Mouse (Mus musculus) midbrain, embryonic 15.5 days (tissue): Measurements from ENCODE around the gene Vmp1. TPM values are rescaled to one million over a fixed set of nuclear protein-coding genes. Genes with fewer than 3 reads are reported as not detected.

Experiments
- ATAC-seq: fragments of 200-750 bp; cut with Nextera tagmentation; replicated peaks from 2 replicates; pipeline ENCODE4 v1.8.0; 2017; ENCODE audit warnings: moderate TSS enrichment
- H3K27ac ChIP-seq: fragments of 300-500 bp; sonication (generic); 2 replicates; pipeline ENCODE4 v1.5.1; 2015; ENCODE audit warnings: mild to moderate bottlenecking, inconsistent platforms
- H3K27me3 ChIP-seq: fragments of 300-500 bp; sonication (generic); replicated peaks from 2 replicates; pipeline ENCODE4 v1.6.1; 2015; ENCODE audit warnings: inconsistent platforms
- H3K36me3 ChIP-seq: fragments of 300-500 bp; sonication (generic); replicated peaks from 2 replicates; pipeline ENCODE4 v1.6.1; 2015; ENCODE audit warnings: inconsistent platforms
- H3K4me1 ChIP-seq: fragments of 300-500 bp; sonication (generic); 2 replicates; pipeline ENCODE4 v1.6.1; 2015; ENCODE audit warnings: inconsistent platforms
- H3K4me2 ChIP-seq: fragments of 300-500 bp; sonication (generic); 2 replicates; pipeline ENCODE4 v1.6.1; 2015; ENCODE audit warnings: inconsistent platforms, mild to moderate bottlenecking, moderate library complexity
- H3K4me3 ChIP-seq: fragments of 300-500 bp; sonication (generic); 2 replicates; pipeline ENCODE4 v1.5.1; 2015; ENCODE audit warnings: mild to moderate bottlenecking, inconsistent platforms
- H3K9ac ChIP-seq: fragments of 300-500 bp; sonication (generic); 2 replicates; pipeline ENCODE4 v1.6.1; 2015; ENCODE audit warnings: mild to moderate bottlenecking, inconsistent platforms
- H3K9me3 ChIP-seq: fragments of 300-500 bp; sonication (generic); 2 replicates; pipeline ENCODE4 v1.6.1; 2016; ENCODE audit warnings: inconsistent platforms
- WGBS: fragments of 180-500 bp; shearing (Covaris S2); methylation state at CpG from one replicate; pipeline ENCODE4 v1.1.7; 2015; ENCODE audit warnings: mixed read lengths; 5-methylcytosine and 5-hydroxymethylcytosine counted together
- polyA plus RNA-seq: library from polyadenylated mRNA; unstranded; fragments of >200 nt; fragmentation: Nextera tagmentation; extraction: Ambion mirVana; gene quantifications from 2 replicates; pipeline ENCODE4 v1.2.1, GENCODE M21; 2015

The Vmp1 gene
- 111 TPM in 2 replicates for polyA plus RNA-seq

DNA sequence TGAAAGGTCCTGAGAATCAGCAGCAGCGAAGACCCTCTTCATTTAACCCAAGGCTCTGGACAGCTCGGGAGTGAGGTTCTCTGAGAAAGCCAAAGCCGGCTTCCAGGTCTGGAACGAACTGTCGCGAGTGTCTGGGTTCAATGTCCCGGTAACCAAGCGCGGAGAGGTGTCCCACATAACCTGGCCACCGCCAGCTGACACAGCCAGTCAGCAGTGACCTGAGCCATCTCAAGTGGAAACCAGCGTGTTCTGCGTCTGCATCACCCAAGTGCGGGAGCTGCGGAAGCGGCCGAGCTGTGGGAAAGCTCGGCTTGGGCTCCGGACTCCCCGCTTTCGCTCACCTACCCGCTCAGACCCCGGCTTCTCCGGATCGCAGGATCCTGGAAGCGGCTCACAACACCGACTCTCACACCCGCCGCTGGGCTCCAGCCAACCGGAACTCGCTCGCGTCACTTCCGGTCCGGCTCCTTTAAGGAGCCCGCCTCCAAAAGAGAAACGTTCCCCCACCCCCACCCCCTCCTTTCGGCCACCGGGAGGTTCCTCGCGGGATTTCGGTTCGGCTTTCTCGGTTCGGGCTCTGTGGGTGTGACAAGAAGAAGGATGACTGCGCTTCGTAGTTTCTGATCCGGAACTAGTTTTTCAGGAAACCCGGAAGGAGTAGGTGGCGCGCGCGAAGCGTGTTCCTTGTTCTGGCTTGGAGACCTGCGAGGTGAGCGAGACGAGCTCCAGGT lies at the start of gene Vmp1, which contains the start of gene Ptrh2:
Gene Vmp1 (minus strand): TSS at position 442 of the 731 bp plus-strand sequence.
Gene Ptrh2 (plus strand): TSS at position 591 of the 731 bp plus-strand sequence.
- under 1% methylated on average over 56 of the region's 56 CpGs for WGBS
- H3K27me3 ChIP-seq = no peaks in the 10 kb centered on the region
- no peaks in the 10 kb centered on the region for H3K36me3 ChIP-seq
- H3K9me3 ChIP-seq = no peaks in the 10 kb centered on the region
- peak within 1 kb of the TSS; percentile 87 for H3K27ac ChIP-seq
- H3K4me2 ChIP-seq = peak within 1 kb of the TSS; percentile 67
- H3K4me3 ChIP-seq = peak within 1 kb of the TSS; percentile 75
- peak; percentile 97 for ATAC-seq
- peak within 1 kb of the TSS; percentile 90 for H3K9ac ChIP-seq
- H3K4me1 ChIP-seq = peaks cover 39% of the 10 kb centered on the region

DNA sequence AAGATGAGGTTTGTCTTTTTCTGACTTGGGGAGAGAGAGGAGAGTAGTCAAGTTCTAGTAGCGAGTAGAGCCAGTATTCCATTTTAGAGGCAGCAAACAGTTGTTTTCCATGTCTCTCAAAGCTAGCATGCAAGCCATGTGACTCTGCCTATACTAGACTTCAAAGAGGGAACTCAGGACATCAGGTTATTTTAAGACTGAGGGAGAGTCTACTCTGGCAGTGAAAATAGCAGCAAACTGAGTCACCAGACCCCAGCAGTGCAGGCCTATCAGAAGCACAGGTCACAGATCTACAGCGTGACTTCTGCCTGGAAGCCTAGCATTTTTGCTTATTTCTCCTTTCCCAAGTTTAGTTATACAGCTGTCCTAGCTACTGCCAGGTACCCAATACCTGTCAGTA lies 47.8 kb upstream of the Vmp1 start:
- Histone ChIP-seq H3K27ac (no peak overlapping the region), H3K9ac (no peak overlapping the region), H3K4me2 (no peak overlapping the region), H3K4me3 (no peak overlapping the region), H3K4me1 (no peaks in the 10 kb centered on the region), H3K36me3 (peaks cover 15% of the 10 kb centered on the region), H3K27me3 (no peaks in the 10 kb centered on the region), H3K9me3 (no peaks in the 10 kb centered on the region)
- ATAC-seq = no peak
- WGBS = 88% methylated on average over 2 of the region's 2 CpGs

DNA sequence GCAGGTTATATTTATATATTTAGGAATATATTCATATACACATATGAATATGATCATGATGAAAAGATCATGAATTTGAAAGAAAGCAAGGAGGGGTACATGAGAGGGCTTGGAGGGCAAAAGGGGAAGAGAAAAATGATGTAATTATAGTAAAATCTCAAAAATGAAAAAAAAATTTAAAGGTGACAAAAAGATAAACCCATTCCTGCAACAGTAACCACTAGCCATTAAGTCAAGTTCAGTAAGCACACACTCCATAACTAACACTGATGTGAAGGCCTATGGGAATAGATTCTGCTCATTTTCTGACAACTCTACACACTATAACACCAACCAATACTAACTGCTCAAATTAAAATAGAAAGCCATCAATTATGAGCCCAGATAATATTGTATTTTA lies 42.0 kb upstream of the Vmp1 start:
- no peak overlapping the region for H3K9ac ChIP-seq
- no peak for ATAC-seq
- no peaks in the 10 kb centered on the region for H3K27me3 ChIP-seq
- peaks cover 22% of the 10 kb centered on the region for H3K36me3 ChIP-seq
- H3K4me1 ChIP-seq = no peaks in the 10 kb centered on the region
- H3K27ac ChIP-seq = no peak overlapping the region
- no peak overlapping the region for H3K4me3 ChIP-seq
- no peaks in the 10 kb centered on the region for H3K9me3 ChIP-seq
- H3K4me2 ChIP-seq = no peak overlapping the region

DNA sequence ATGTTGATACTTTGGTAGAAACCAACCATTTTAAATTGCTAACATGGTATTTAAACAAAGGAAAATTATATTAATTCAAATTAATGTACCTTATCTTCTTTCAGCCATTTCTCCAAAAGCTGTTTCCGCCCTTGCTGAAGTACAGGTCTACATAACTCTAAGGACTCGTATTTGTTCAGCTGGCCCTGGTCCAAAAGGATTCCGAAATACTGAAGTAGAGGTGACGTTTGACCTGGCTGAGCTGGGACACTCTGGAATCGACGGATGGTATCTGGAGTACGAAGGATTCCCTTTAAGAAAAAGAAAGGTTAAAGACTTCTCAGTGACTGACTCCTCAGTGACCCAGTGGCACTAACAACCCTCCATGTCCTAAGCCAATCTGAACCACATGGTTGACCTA lies 41.3 kb upstream of the Vmp1 start:
- ATAC-seq = no peak
- no peak overlapping the region for H3K4me2 ChIP-seq
- H3K4me1 ChIP-seq = no peaks in the 10 kb centered on the region
- H3K36me3 ChIP-seq = peaks cover 27% of the 10 kb centered on the region
- no peak overlapping the region for H3K27ac ChIP-seq
- H3K9ac ChIP-seq = no peak overlapping the region
- 91% methylated on average over 7 of the region's 7 CpGs for WGBS
- H3K4me3 ChIP-seq = no peak overlapping the region
- no peaks in the 10 kb centered on the region for H3K9me3 ChIP-seq
- H3K27me3 ChIP-seq = no peaks in the 10 kb centered on the region

DNA sequence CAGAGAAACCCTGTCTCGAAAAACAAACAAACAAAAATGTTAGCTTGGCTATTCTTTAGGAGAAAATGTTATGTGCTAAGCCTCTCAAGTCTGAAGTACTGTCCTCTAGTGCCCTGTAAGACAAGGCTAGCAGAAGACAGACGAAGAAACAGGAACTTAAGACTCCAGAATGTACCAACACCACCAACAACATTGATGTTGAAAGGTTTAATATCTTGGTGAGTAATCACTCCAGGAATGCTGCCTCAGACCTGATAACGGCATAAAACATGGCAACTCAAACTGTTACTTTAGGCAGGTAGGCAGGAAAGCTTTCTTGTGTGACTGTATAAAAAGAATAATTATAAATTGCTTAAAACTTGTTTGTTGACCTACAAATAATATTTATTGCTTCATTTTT lies 40.4 kb upstream of the Vmp1 start:
- no peaks in the 10 kb centered on the region for H3K27me3 ChIP-seq
- WGBS = 94% methylated on average over 3 of the region's 3 CpGs
- no peaks in the 10 kb centered on the region for H3K4me1 ChIP-seq
- no peak overlapping the region for H3K4me2 ChIP-seq
- H3K27ac ChIP-seq = no peak overlapping the region
- H3K36me3 ChIP-seq = peaks cover 37% of the 10 kb centered on the region
- no peaks in the 10 kb centered on the region for H3K9me3 ChIP-seq
- ATAC-seq = no peak
- no peak overlapping the region for H3K9ac ChIP-seq
- H3K4me3 ChIP-seq = no peak overlapping the region

DNA sequence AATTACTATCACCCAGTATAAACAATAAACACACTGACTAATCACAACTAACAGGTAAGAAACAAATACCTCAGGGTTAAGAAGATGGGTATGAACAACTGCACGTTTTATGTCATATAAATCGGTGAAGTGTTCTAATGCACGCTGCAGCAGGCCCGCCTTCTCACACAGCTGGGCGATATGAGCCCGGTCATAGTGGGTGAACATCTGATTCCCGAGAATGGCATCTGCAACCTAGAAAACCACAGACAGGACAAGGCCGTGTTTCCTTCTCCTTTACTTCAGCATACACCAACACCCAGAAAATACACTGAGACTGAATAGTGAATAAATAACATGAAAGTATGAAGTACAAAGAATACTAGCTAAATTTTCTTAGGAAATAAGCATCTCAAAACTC lies 35.8 kb upstream of the Vmp1 start:
- Histone ChIP-seq H3K4me2 (no peak overlapping the region), H3K27ac (no peak overlapping the region), H3K9ac (no peak overlapping the region), H3K27me3 (no peaks in the 10 kb centered on the region), H3K36me3 (peaks cover 61% of the 10 kb centered on the region), H3K4me1 (no peaks in the 10 kb centered on the region), H3K9me3 (no peaks in the 10 kb centered on the region), H3K4me3 (no peak overlapping the region)
- WGBS = 93% methylated on average over 8 of the region's 8 CpGs
- no peak for ATAC-seq

DNA sequence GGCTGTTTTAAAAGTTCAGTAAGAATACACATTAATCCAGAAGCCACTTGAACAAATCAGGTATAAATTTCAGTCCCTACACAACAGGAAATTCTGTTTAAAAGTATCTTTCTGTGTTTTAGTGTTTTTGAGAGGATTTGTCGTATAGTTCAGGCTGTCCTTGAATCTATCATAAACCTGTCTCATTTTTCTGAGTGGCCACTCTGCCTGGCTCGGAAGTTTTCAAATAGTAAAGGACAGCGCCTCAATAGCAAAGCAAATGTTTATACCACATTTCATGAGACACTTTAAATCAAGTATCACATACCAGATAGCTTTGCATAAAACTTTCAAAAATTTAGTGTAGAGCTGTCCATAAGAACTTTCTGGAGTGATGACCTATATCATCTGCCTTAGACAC lies 34.7 kb upstream of the Vmp1 start:
- no peak overlapping the region for H3K4me2 ChIP-seq
- no peak overlapping the region for H3K9ac ChIP-seq
- no peak overlapping the region for H3K27ac ChIP-seq
- no peaks in the 10 kb centered on the region for H3K9me3 ChIP-seq
- H3K4me3 ChIP-seq = no peak overlapping the region
- H3K27me3 ChIP-seq = no peaks in the 10 kb centered on the region
- WGBS = 97% methylated on average over 3 of the region's 3 CpGs
- no peaks in the 10 kb centered on the region for H3K4me1 ChIP-seq
- peaks cover 60% of the 10 kb centered on the region for H3K36me3 ChIP-seq
- no peak for ATAC-seq

DNA sequence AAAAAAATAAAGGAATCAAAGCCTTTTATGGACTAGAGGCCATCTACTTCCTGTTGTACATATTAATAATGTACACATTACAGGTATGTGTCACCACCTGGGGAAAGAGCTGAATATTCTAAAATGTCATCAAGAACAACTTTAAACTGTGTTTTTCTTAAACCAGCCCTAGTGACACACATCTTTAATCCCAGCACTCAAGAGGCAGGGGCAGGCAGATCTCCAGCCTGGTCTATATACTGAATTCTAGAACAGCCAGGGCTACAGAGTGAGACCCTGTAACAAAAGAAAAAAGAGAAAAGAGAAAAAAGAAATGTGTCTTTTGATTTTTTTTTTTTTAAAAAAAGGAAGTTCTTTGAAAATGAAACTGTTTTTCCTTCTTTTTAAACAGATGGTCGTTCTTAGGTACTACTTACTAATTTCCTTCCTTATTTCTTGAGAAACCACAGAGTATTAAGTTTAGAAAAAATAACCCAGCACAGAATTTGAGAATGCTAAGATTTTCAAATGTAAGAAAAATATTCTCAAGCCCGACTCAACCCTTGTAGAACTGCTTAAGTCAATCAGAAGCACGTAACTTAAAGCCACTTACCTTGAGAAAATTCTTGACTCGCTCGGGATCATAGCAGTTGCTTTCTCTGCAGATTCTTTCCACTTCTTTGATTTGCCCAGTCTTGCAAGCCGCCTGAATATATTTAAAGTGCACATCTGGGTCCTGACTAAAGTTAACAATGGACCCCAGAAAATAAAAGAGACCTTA lies 33.9 kb upstream of the Vmp1 start:
- no peak overlapping the region for H3K4me2 ChIP-seq
- no peaks in the 10 kb centered on the region for H3K27me3 ChIP-seq
- H3K9me3 ChIP-seq = no peaks in the 10 kb centered on the region
- H3K36me3 ChIP-seq = peaks cover 59% of the 10 kb centered on the region
- no peaks in the 10 kb centered on the region for H3K4me1 ChIP-seq
- no peak overlapping the region for H3K4me3 ChIP-seq
- no peak overlapping the region for H3K9ac ChIP-seq
- no peak for ATAC-seq
- 92% methylated on average over 6 of the region's 6 CpGs for WGBS
- no peak overlapping the region for H3K27ac ChIP-seq

DNA sequence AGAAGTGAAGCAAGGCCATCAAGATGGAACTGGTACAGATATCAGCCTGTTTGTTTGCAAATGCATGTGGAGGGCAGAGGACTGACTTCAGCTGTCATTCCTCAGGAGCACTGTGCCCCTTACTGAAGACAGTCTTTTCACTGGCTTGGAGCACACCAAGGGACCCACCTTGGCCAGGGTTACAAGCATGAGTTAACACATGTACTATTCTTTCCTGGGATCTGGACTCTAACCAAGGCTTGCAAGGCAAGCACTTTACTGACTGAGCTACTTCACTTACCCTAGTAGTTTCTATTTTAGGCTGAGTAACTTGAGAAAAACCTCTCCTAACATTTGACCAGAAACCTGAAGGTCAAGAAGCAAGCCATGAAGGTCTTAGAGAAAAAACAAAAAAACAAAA lies 31.0 kb upstream of the Vmp1 start:
- Histone ChIP-seq H3K9ac (no peak overlapping the region), H3K27me3 (no peaks in the 10 kb centered on the region), H3K4me1 (no peaks in the 10 kb centered on the region), H3K36me3 (peaks cover 62% of the 10 kb centered on the region), H3K9me3 (no peaks in the 10 kb centered on the region), H3K4me2 (no peak overlapping the region), H3K4me3 (no peak overlapping the region), H3K27ac (no peak overlapping the region)
- ATAC-seq = no peak

DNA sequence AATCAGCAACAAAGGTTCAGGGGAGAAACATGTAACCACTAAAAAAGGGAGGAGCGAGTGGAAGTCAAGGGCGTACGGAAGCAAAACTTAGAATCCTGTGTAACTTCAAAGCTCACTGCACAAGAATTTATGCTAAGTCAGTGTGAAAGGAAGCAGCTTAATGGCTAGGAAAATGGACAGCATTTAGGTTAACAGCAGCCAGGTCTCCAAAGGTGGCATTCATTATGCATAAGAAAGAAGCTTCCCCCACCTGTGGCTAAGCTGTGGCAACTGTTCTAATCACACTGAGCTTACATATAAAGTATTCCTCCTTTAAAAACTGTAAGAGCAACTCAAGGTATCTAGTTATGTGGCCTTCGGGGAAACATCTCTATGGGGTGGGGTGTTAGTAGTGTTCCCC lies 17.5 kb upstream of the Vmp1 start:
- no peaks in the 10 kb centered on the region for H3K27me3 ChIP-seq
- no peak overlapping the region for H3K27ac ChIP-seq
- H3K4me2 ChIP-seq = no peak overlapping the region
- H3K36me3 ChIP-seq = peaks cover 61% of the 10 kb centered on the region
- H3K4me1 ChIP-seq = no peaks in the 10 kb centered on the region
- H3K9me3 ChIP-seq = no peaks in the 10 kb centered on the region
- ATAC-seq = no peak
- 96% methylated on average over 4 of the region's 4 CpGs for WGBS
- H3K4me3 ChIP-seq = no peak overlapping the region
- H3K9ac ChIP-seq = no peak overlapping the region

DNA sequence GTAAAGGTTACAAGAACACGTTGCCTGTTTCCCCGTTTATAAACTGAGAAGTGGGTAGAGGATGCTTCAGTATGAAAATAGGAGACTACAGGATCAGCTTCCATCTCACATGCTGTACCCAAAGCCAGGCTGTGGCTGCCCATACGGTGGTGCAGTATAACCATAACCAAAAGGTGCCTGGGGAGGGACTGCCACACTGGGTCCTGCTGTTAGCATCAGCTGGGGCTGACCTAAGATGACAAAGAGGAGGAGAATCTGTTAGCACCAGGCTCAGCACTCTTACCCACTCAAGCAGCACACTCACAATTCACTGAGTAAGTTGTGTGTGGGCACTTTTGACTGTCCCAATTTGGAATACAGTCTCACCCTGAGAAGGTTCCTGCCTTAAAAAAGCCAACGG lies 11.8 kb upstream of the Vmp1 start:
- Histone ChIP-seq H3K27ac (no peak overlapping the region), H3K9me3 (no peaks in the 10 kb centered on the region), H3K36me3 (peaks cover 37% of the 10 kb centered on the region), H3K4me1 (no peaks in the 10 kb centered on the region), H3K4me3 (no peak overlapping the region), H3K27me3 (no peaks in the 10 kb centered on the region), H3K9ac (no peak overlapping the region), H3K4me2 (no peak overlapping the region)
- no peak for ATAC-seq
- WGBS = 74% methylated on average over 4 of the region's 4 CpGs

DNA sequence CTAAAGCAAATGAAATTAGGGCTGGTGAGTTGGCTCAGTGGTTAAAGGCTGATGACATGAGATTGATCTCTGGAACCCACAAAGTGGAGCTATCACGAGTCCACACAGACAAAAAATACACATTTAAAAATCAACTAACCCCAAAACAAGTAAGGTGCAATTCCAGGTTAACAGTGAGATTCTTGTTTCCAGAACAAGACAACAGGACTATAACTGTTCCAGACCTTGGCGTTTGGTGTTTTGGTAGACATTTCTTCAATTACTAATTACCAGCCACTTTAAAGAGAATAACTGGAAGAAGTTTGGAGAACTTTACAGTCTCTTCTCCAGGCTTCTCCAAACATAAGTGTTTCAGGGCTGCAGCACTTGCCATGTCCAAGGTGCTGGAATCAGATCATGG lies 8.9 kb upstream of the Vmp1 start:
- Histone ChIP-seq H3K4me2 (no peak overlapping the region), H3K27me3 (no peaks in the 10 kb centered on the region), H3K36me3 (peaks cover 35% of the 10 kb centered on the region), H3K4me1 (no peaks in the 10 kb centered on the region), H3K9ac (no peak overlapping the region), H3K9me3 (no peaks in the 10 kb centered on the region), H3K4me3 (no peak overlapping the region), H3K27ac (no peak overlapping the region)
- WGBS = 94% methylated on average over 2 of the region's 2 CpGs
- no peak for ATAC-seq

DNA sequence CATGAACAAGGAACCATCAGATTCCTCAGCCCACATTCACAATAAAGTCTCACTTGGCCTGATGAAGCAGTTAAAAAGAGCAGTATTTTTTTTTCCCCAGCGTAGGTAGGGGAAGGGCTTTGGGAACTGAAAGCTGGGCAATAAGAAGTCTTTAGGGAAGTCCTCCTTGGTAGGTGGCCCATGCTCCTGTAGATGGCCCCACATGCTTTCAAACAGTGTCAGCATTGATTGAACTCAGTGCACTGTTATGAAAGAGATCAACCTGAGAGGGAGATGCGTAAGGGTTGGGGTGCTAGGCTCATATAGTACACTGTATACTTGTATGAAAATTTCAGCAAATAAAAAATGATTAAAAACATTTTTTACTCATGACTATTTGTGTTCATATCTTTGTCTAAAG lies 8.3 kb upstream of the Vmp1 start:
- no peak overlapping the region for H3K27ac ChIP-seq
- H3K9ac ChIP-seq = no peak overlapping the region
- H3K9me3 ChIP-seq = no peaks in the 10 kb centered on the region
- peaks cover 33% of the 10 kb centered on the region for H3K36me3 ChIP-seq
- 0 out of 2 replicates have a peak, but pooled peaks cover 2% of the 10 kb centered on the region for H3K4me1 ChIP-seq
- no peak overlapping the region for H3K4me2 ChIP-seq
- ATAC-seq = no peak
- 100% methylated on average over 2 of the region's 2 CpGs for WGBS
- H3K4me3 ChIP-seq = no peak overlapping the region
- H3K27me3 ChIP-seq = no peaks in the 10 kb centered on the region
